8 mouse cellular contexts compared by ENCODE assay signal in genomic region chr3:108185460-108186097, GRCm38 (mm10). TPM values are rescaled to one million over a fixed set of nuclear protein-coding genes. Genes with fewer than 3 reads are reported as not detected.
DNase-seq lines count a peak whose midpoint lies in the region; ATAC-seq lines count a peak whose summit lies in the region.

No protein-coding gene starts in this region.

- H3K9ac ChIP-seq in neural tube, embryonic 11.5 days (ENCODE audit: low read length) = no peak overlapping the region
- peak overlapping the region; percentile 70; the same call in 1 of the 2 replicates for H3K9ac ChIP-seq in embryonic facial prominence, embryonic 15.5 days
- peak overlapping the region; percentile 67; the same call in 1 of the 2 replicates for H3K9ac ChIP-seq in limb, embryonic 11.5 days (ENCODE audit: low read length)
- H3K9ac ChIP-seq in stomach, embryonic 14.5 days (replicated peaks; ENCODE audit: low read depth, low read length) = peak overlapping the region; percentile 47; the same call in 1 of the 2 replicates

- WGBS in neural tube, embryonic 11.5 days = 4% methylated on average over 16 of the region's 16 CpGs
- WGBS in embryonic facial prominence, embryonic 15.5 days = 3% methylated on average over 16 of the region's 16 CpGs
- 4% methylated on average over 16 of the region's 16 CpGs for WGBS in limb, embryonic 11.5 days
- WGBS in stomach, embryonic 14.5 days = 2% methylated on average over 16 of the region's 16 CpGs

- peak overlapping the region; percentile 70 for H3K4me3 ChIP-seq in neural tube, embryonic 11.5 days (ENCODE audit: low read depth, low read length)
- peak overlapping the region; percentile 73 for H3K4me3 ChIP-seq in embryonic facial prominence, embryonic 15.5 days (replicated peaks)
- H3K4me3 ChIP-seq in limb, embryonic 11.5 days (ENCODE audit: low read depth, low read length) = peak overlapping the region; percentile 65
- peak overlapping the region; percentile 63 for H3K4me3 ChIP-seq in stomach, embryonic 14.5 days (ENCODE audit: low read depth, low read length)

- H3K36me3 ChIP-seq in neural tube, embryonic 11.5 days (ENCODE audit: control insufficient read depth, insufficient read depth, low read length) = no peaks in the 10 kb centered on the region
- 0 out of 2 replicates have a peak, but pooled peaks cover 3% of the 10 kb centered on the region for H3K36me3 ChIP-seq in embryonic facial prominence, embryonic 15.5 days
- no peaks in the 10 kb centered on the region for H3K36me3 ChIP-seq in limb, embryonic 11.5 days (ENCODE audit: control insufficient read depth, insufficient read depth, low read length)
- no peaks in the 10 kb centered on the region for H3K36me3 ChIP-seq in stomach, embryonic 14.5 days (ENCODE audit: control insufficient read depth, insufficient read depth, low read length)

- H3K4me2 ChIP-seq in neural tube, embryonic 11.5 days (ENCODE audit: low read depth) = peak overlapping the region; percentile 92
- H3K4me2 ChIP-seq in embryonic facial prominence, embryonic 15.5 days (replicated peaks) = peak overlapping the region; percentile 90
- peak overlapping the region; percentile 98 for H3K4me2 ChIP-seq in limb, embryonic 11.5 days (ENCODE audit: low read depth, severe bottlenecking)
- peak overlapping the region; percentile 82 for H3K4me2 ChIP-seq in stomach, embryonic 14.5 days (replicated peaks; ENCODE audit: low read depth, low read length)

- no peaks in the 10 kb centered on the region for H3K27me3 ChIP-seq in neural tube, embryonic 11.5 days (ENCODE audit: control insufficient read depth, insufficient read depth, low read length)
- peaks cover 6% of the 10 kb centered on the region; the same call in 1 of the 2 replicates for H3K27me3 ChIP-seq in embryonic facial prominence, embryonic 15.5 days
- 0 out of 2 replicates have a peak, but pooled peaks cover 8% of the 10 kb centered on the region for H3K27me3 ChIP-seq in limb, embryonic 11.5 days (ENCODE audit: control insufficient read depth, insufficient read depth, low read length)
- no peaks in the 10 kb centered on the region for H3K27me3 ChIP-seq in stomach, embryonic 14.5 days (ENCODE audit: control insufficient read depth, insufficient read depth, low read length)

- no peaks in the 10 kb centered on the region for H3K4me1 ChIP-seq in neural tube, embryonic 11.5 days (ENCODE audit: control insufficient read depth, insufficient read depth, low read length)
- H3K4me1 ChIP-seq in embryonic facial prominence, embryonic 15.5 days = peaks cover 25% of the 10 kb centered on the region
- H3K4me1 ChIP-seq in limb, embryonic 11.5 days (ENCODE audit: control insufficient read depth, insufficient read depth, low read length) = peaks cover 6% of the 10 kb centered on the region; the same call in 1 of the 2 replicates
- peaks cover 2% of the 10 kb centered on the region; the same call in 1 of the 2 replicates for H3K4me1 ChIP-seq in stomach, embryonic 14.5 days (ENCODE audit: control insufficient read depth, insufficient read depth, low read length)

- no peak for DNase-seq in neural tube, embryonic 11.5 days (ENCODE audit: low spot score)
- no peak for DNase-seq in neural tube, embryonic 10.5 days (ENCODE audit: extremely low spot score, low spot score)
- no peak for DNase-seq in limb, embryonic 11.5 days (ENCODE audit: low spot score)
- DNase-seq in cerebellum, adult 11 months = no peak
- DNase-seq in T-cell, adult 2 months (ENCODE audit: low spot score) = no peak

- no peak; the same call in 1 of the 2 replicates for ATAC-seq in neural tube, embryonic 11.5 days (ENCODE audit: insufficient read depth, low FRiP score, low TSS enrichment)
- no peak for ATAC-seq in embryonic facial prominence, embryonic 15.5 days (ENCODE audit: insufficient number of reproducible peaks, low FRiP score, low TSS enrichment, low read depth)
- no peak for ATAC-seq in limb, embryonic 11.5 days (ENCODE audit: insufficient number of reproducible peaks, low FRiP score, low TSS enrichment, low read depth)
- no peak for ATAC-seq in stomach, embryonic 14.5 days (ENCODE audit: insufficient number of reproducible peaks, insufficient read depth, low FRiP score, low read depth)
- no peak for ATAC-seq in monocyte, adult 5-6 weeks (replicated peaks; ENCODE audit: insufficient number of reproducible peaks, low FRiP score, low TSS enrichment, poor library complexity, severe bottlenecking)

- no peaks in the 10 kb centered on the region for H3K9me3 ChIP-seq in neural tube, embryonic 11.5 days (ENCODE audit: control insufficient read depth, low read length)
- no peaks in the 10 kb centered on the region for H3K9me3 ChIP-seq in embryonic facial prominence, embryonic 15.5 days (replicated peaks)
- H3K9me3 ChIP-seq in limb, embryonic 11.5 days (ENCODE audit: control insufficient read depth, low read length) = no peaks in the 10 kb centered on the region
- H3K9me3 ChIP-seq in stomach, embryonic 14.5 days (ENCODE audit: control insufficient read depth, low read depth, low read length) = no peaks in the 10 kb centered on the region

- no peak overlapping the region for H3K27ac ChIP-seq in neural tube, embryonic 11.5 days (ENCODE audit: low read depth, low read length)
- no peak overlapping the region for H3K27ac ChIP-seq in embryonic facial prominence, embryonic 15.5 days (replicated peaks)
- no peak overlapping the region for H3K27ac ChIP-seq in limb, embryonic 11.5 days (replicated peaks; ENCODE audit: low read depth, low read length)
- no peak overlapping the region for H3K27ac ChIP-seq in stomach, embryonic 14.5 days (ENCODE audit: low read length)

RNA-seq across cellular contexts. Expression of gene Amigo1, which starts 0.6 kb away (rescaled TPM):
- polyA plus RNA-seq in neural tube, embryonic 11.5 days (2014; fragmentation: Nextera tagmentation; extraction: Ambion mirVana) = 6.5 and 7.2 TPM in 2 replicates
- 6.3 and 6.8 TPM in 2 replicates for polyA plus RNA-seq in embryonic facial prominence, embryonic 15.5 days (2015; fragmentation: Nextera tagmentation; extraction: Ambion mirVana)
- polyA plus RNA-seq in limb, embryonic 11.5 days (2014; fragmentation: Nextera tagmentation; extraction: Ambion mirVana) = 2.2 and 2.7 TPM in 2 replicates
- polyA plus RNA-seq in stomach, embryonic 14.5 days (2014; fragmentation: Nextera tagmentation; extraction: Ambion mirVana) = 2.4 and 3.2 TPM in 2 replicates
- 3.7 to 6.2 TPM (median 4.2 TPM) in 3 replicates for total RNA-seq in monocyte, adult 5-6 weeks (2017)

RNA-seq across cellular contexts. Expression of gene Cyb561d1, which starts 15.4 kb away (rescaled TPM):
- 2.1 and 2.9 TPM in 2 replicates for polyA plus RNA-seq in neural tube, embryonic 11.5 days (2014; fragmentation: Nextera tagmentation; extraction: Ambion mirVana)
- polyA plus RNA-seq in embryonic facial prominence, embryonic 15.5 days (2015; fragmentation: Nextera tagmentation; extraction: Ambion mirVana) = 2.8 and 3.0 TPM in 2 replicates
- polyA plus RNA-seq in limb, embryonic 11.5 days (2014; fragmentation: Nextera tagmentation; extraction: Ambion mirVana) = 0.98 and 1.1 TPM in 2 replicates
- 2.7 and 2.8 TPM in 2 replicates for polyA plus RNA-seq in stomach, embryonic 14.5 days (2014; fragmentation: Nextera tagmentation; extraction: Ambion mirVana)
- 13.0 to 22.3 TPM (median 15.0 TPM) in 3 replicates for total RNA-seq in monocyte, adult 5-6 weeks (2017)

RNA-seq across cellular contexts. Expression of gene Atxn7l2, which starts 25.2 kb away (rescaled TPM):
- 21.1 and 24.5 TPM in 2 replicates for polyA plus RNA-seq in neural tube, embryonic 11.5 days (2014; fragmentation: Nextera tagmentation; extraction: Ambion mirVana)
- 18.4 and 20.4 TPM in 2 replicates for polyA plus RNA-seq in embryonic facial prominence, embryonic 15.5 days (2015; fragmentation: Nextera tagmentation; extraction: Ambion mirVana)
- 21.1 and 25.6 TPM in 2 replicates for polyA plus RNA-seq in limb, embryonic 11.5 days (2014; fragmentation: Nextera tagmentation; extraction: Ambion mirVana)
- polyA plus RNA-seq in stomach, embryonic 14.5 days (2014; fragmentation: Nextera tagmentation; extraction: Ambion mirVana) = 16.8 and 19.9 TPM in 2 replicates
- total RNA-seq in monocyte, adult 5-6 weeks (2017) = 4.0 to 7.1 TPM (median 6.8 TPM) in 3 replicates

RNA-seq across cellular contexts. Expression of gene Gpr61, which starts 30.9 kb away (rescaled TPM):
- polyA plus RNA-seq in neural tube, embryonic 11.5 days (2014; fragmentation: Nextera tagmentation; extraction: Ambion mirVana) = 0.45 and 1.1 TPM in 2 replicates
- polyA plus RNA-seq in embryonic facial prominence, embryonic 15.5 days (2015; fragmentation: Nextera tagmentation; extraction: Ambion mirVana) = 0.11 and 0.25 TPM in 2 replicates
- 0.11 and 0.29 TPM in 2 replicates for polyA plus RNA-seq in limb, embryonic 11.5 days (2014; fragmentation: Nextera tagmentation; extraction: Ambion mirVana)
- polyA plus RNA-seq in stomach, embryonic 14.5 days (2014; fragmentation: Nextera tagmentation; extraction: Ambion mirVana) = 0.07 and 0.26 TPM in 2 replicates
- not detected in 3 replicates for total RNA-seq in monocyte, adult 5-6 weeks (2017)

RNA-seq across cellular contexts. Expression of gene Gnai3, which starts 39.6 kb away (rescaled TPM):
- polyA plus RNA-seq in neural tube, embryonic 11.5 days (2014; fragmentation: Nextera tagmentation; extraction: Ambion mirVana) = 210 and 217 TPM in 2 replicates
- polyA plus RNA-seq in embryonic facial prominence, embryonic 15.5 days (2015; fragmentation: Nextera tagmentation; extraction: Ambion mirVana) = 154 and 161 TPM in 2 replicates
- 192 and 198 TPM in 2 replicates for polyA plus RNA-seq in limb, embryonic 11.5 days (2014; fragmentation: Nextera tagmentation; extraction: Ambion mirVana)
- 154 and 170 TPM in 2 replicates for polyA plus RNA-seq in stomach, embryonic 14.5 days (2014; fragmentation: Nextera tagmentation; extraction: Ambion mirVana)
- 156 to 172 TPM (median 164 TPM) in 3 replicates for total RNA-seq in monocyte, adult 5-6 weeks (2017)
